Mouse (Mus musculus): Measurements from ENCODE around the gene Aig1.

GRCm38 (mm10) chr10:13696326-13696725 is 172.5 kb downstream of the Aig1 start:
- TF ChIP-seq GATA1 (IDR thresholded peaks at IDR 0.05; ENCODE audit: low read length) (no peak), TAL1 (IDR thresholded peaks at IDR 0.05; ENCODE audit: low read length) (no peak)

All from erythroblast, embryonic 14.5 days (primary cell).